ENCODE assay signal across 14 mouse cellular contexts in the genomic region with DNA sequence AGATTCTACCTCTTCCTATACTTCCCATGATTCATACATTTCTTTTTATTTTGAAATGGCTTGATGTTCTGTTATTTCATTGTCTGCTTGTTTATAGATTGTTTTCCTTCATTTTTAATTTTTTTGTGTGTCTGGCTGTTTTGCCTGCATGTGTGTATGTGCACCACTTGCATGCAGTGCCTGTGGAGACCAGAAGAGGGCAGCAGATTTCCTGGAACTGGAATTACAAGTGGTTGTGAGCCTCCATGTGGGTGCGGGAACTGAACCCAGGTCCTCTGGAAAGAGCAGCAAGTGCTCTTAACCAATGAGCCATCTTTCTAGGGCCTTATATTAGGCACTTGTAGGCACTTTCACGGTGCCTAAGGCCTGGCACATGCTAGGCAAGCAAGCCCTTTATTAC.
DNase-seq lines count a peak whose midpoint lies in the region; ATAC-seq and TF ChIP-seq lines count a peak whose summit lies in the region.
"Had no signal": no experiment of that assay in that cellular context is flagged by ENCODE, and none has a peak within 500 bp of the region (broad histone marks: within the 10 kb centered on the region; RNA-seq: fewer than 3 reads in every experiment).

No protein-coding gene starts in this region.

- TF ChIP-seq CTCF in liver, adult 2 months (IDR thresholded peaks at IDR 0.05; ENCODE audit: low read depth, low read length), result peak; percentile 15; the same call in 1 of the 2 replicates
- TF ChIP-seq CTCF in E14TG2a.4 (conservative IDR thresholded peaks at IDR 0.05; ENCODE audit: low read length) (peak; percentile 85), Patski (IDR thresholded peaks at IDR 0.05) (peak; percentile 49)

- POLR2A ChIA-PET in Patski (lab: Charles Lee), result no interaction called here

- H3K9me3 ChIP-seq in heart, embryonic 10.5 days, result peaks cover 3% of the 10 kb centered on the region; the same call in 1 of the 2 replicates
- no peaks in the 10 kb centered on the region for H3K9me3 ChIP-seq in E14TG2a.4 (ENCODE audit: low read length)
- H3K9me3 ChIP-seq: lung, embryonic 15.5 days had no signal

- 0 out of 2 replicates have a peak, but pooled peaks cover 7% of the 10 kb centered on the region for H3K4me1 ChIP-seq in heart, embryonic 10.5 days
- H3K4me1 ChIP-seq in liver, adult 2 months (ENCODE audit: control insufficient read depth, insufficient read depth, low read length), result no peaks in the 10 kb centered on the region
- H3K4me1 ChIP-seq in E14TG2a.4 (replicated peaks; ENCODE audit: low read depth, low read length), result peaks cover 10% of the 10 kb centered on the region

- no peak for ATAC-seq in Patski
- ATAC-seq: midbrain, embryonic 16.5 days had no signal

- H3K36me3 ChIP-seq in heart, embryonic 10.5 days, result peaks cover 62% of the 10 kb centered on the region
- no peaks in the 10 kb centered on the region for H3K36me3 ChIP-seq in liver, adult 2 months (ENCODE audit: control insufficient read depth, insufficient read depth, low read length)
- peaks cover 16% of the 10 kb centered on the region for H3K36me3 ChIP-seq in E14TG2a.4 (ENCODE audit: insufficient read depth, low read length)
- H3K36me3 ChIP-seq: lung, embryonic 15.5 days had no signal

- H3K9ac ChIP-seq in liver, adult 2 months (ENCODE audit: low read depth, low read length), result no peak overlapping the region
- H3K9ac ChIP-seq: lung, embryonic 15.5 days had no signal

- no peak overlapping the region for H3K4me3 ChIP-seq in heart, embryonic 10.5 days
- H3K4me3 ChIP-seq in liver, adult 2 months (ENCODE audit: insufficient read depth, low read depth, low read length), result no peak overlapping the region
- no peak overlapping the region for H3K4me3 ChIP-seq in E14TG2a.4 (replicated peaks; ENCODE audit: low read length)
- H3K4me3 ChIP-seq: lung, embryonic 15.5 days had no signal

- WGBS in heart, embryonic 10.5 days, result 90% methylated on average over 2 of the region's 2 CpGs
- 98% methylated on average over 2 of the region's 2 CpGs for WGBS in liver, adult 2 months

- DNase-seq in heart, adult 11 months, result peak; percentile 36
- no peak for DNase-seq in heart, embryonic 10.5 days (ENCODE audit: low spot score)
- no peak for DNase-seq in liver, adult 2 months (ENCODE audit: extremely low read depth, low read depth, low spot score)
- DNase-seq in liver (no peak), Patski (ENCODE audit: low read depth, low spot score) (no peak)
- DNase-seq in embryo, embryonic 11 days, result no peak
- no peak for DNase-seq in embryo, embryonic 10 days (ENCODE audit: low spot score)
- DNase-seq: adrenal gland, postnatal 25 days; cerebellum, postnatal 10 days; heart, postnatal 4 days; right cerebral cortex, adult 18-20 months had no signal

- no peak overlapping the region for H3K27ac ChIP-seq in heart, embryonic 10.5 days
- no peak overlapping the region for H3K27ac ChIP-seq in liver, adult 2 months (replicated peaks; ENCODE audit: insufficient read depth, low read depth, low read length)
- H3K27ac ChIP-seq: lung, embryonic 15.5 days had no signal

- no peaks in the 10 kb centered on the region for H3K79me2 ChIP-seq in liver, adult 2 months (ENCODE audit: control insufficient read depth, insufficient read depth, low read length)

- TF ChIP-seq POLR2A in liver, adult 2 months (IDR thresholded peaks at IDR 0.05; ENCODE audit: extremely low read depth, insufficient read depth, low read length), result no peak

- H3K27me3 ChIP-seq in heart, embryonic 10.5 days (ENCODE audit: insufficient read depth, poor library complexity, severe bottlenecking), result no peaks in the 10 kb centered on the region
- H3K27me3 ChIP-seq in liver, adult 2 months (ENCODE audit: control insufficient read depth, insufficient read depth, low read length), result no peaks in the 10 kb centered on the region
- H3K27me3 ChIP-seq in E14TG2a.4 (ENCODE audit: insufficient read depth, low read length), result peaks cover 9% of the 10 kb centered on the region
- no peaks in the 10 kb centered on the region for H3K27me3 ChIP-seq in Patski
- H3K27me3 ChIP-seq: lung, embryonic 15.5 days had no signal

- in situ Hi-C loops in Patski (cut with MboI; ENCODE audit: low pct_unique_long_range_greater_than_20kb), result loop anchor here (10.0 kb wide), 1 partner anchor 258 kb away; no protein-coding TSS in a partner anchor

- CTCF ChIA-PET in Patski (lab: Charles Lee), result interaction anchor here (0.9 kb wide), 1 partner anchor 9 kb away, joined by 6 read pairs; no protein-coding TSS in a partner anchor

Comparison
In these comparisons a context has a peak if more than half of its experiments do, and no peak if none do; other contexts are left out.
1. CTCF ChIP-seq: peak in every context shown above with its lines; median percentile 85 in E14TG2a.4; 49 in Patski; 15 in liver, adult 2 months.